Mouse (Mus musculus) cortical plate, adult 2 months (tissue): ENCODE measurements around the gene Enpp7. TPM values are rescaled to one million over a fixed set of nuclear protein-coding genes. Genes with fewer than 3 reads are reported as not detected.

Experiments
- H3K27ac ChIP-seq: fragments of 200-500 bp; 2 replicates; pipeline ENCODE4 v1.5.1; 2012; ENCODE audit warnings: low read length, control low read depth, inconsistent platforms; ENCODE audit not compliant: insufficient read depth
- H3K4me1 ChIP-seq: fragments of 200-500 bp; 2 replicates; pipeline ENCODE4 v1.6.1; 2011; ENCODE audit warnings: low read length; ENCODE audit not compliant: control insufficient read depth, insufficient read depth
- H3K4me3 ChIP-seq: fragments of 200-500 bp; 2 replicates; pipeline ENCODE4 v1.5.1; 2011; ENCODE audit warnings: mild to moderate bottlenecking, low read length, control low read depth; ENCODE audit not compliant: insufficient read depth
- CTCF ChIP-seq: fragments of 200-500 bp; IDR thresholded peaks from 2 replicates; pipeline ENCODE4 v1.5.1; 2011; ENCODE audit warnings: mild to moderate bottlenecking, control low read depth, low read length; ENCODE audit not compliant: insufficient read depth; ENCODE audit errors: extremely low read depth
- POLR2A ChIP-seq: fragments of 200-500 bp; IDR thresholded peaks from 2 replicates; pipeline ENCODE4 v1.6.1; 2011; ENCODE audit warnings: mild to moderate bottlenecking, low read length, control low read depth; ENCODE audit not compliant: insufficient read depth; ENCODE audit errors: extremely low read depth
- polyA plus RNA-seq: library from polyadenylated mRNA; depleted of rRNA; stranded (reverse); fragments of >200 nt; gene quantifications from 2 replicates; pipeline ENCODE4 v1.2.3, GENCODE M21; 2012; rRNA removed

Enpp7 gene
- not detected in 2 replicates for polyA plus RNA-seq

- Histone ChIP-seq H3K4me3 (no peak within 1 kb of the TSS), H3K4me1 (peaks cover 3% of the 10 kb centered on the region), H3K27ac (no peak within 1 kb of the TSS)
- TF ChIP-seq CTCF = no peak
- TF ChIP-seq POLR2A = no peak
Measured at GRCm38 (mm10) chr11:118987999-118988398, at the start of gene Enpp7. Gene Enpp7, plus strand, starts transcription at chr11:118988188.

GRCm38 (mm10) chr11:118939731-118940130, 48.3 kb upstream of the Enpp7 start:
- Histone ChIP-seq H3K4me3 (no peak overlapping the region), H3K27ac (no peak overlapping the region)
- TF ChIP-seq CTCF (no peak), POLR2A (no peak)

GRCm38 (mm10) chr11:118940539-118940938, 47.4 kb upstream of the Enpp7 start:
- no peak for TF ChIP-seq CTCF
- no peak for TF ChIP-seq POLR2A
- H3K4me3 ChIP-seq = no peak overlapping the region
- H3K4me1 ChIP-seq = peaks cover 2% of the 10 kb centered on the region; the same call in 1 of the 2 replicates
- no peak overlapping the region for H3K27ac ChIP-seq

More at GRCm38 (mm10) chr11:118939731-118940130, 48.3 kb upstream of the Enpp7 start:
- peaks cover 2% of the 10 kb centered on the region; the same call in 1 of the 2 replicates for H3K4me1 ChIP-seq

GRCm38 (mm10) chr11:118941268-118941667, 46.7 kb upstream of the Enpp7 start:
- no peak overlapping the region for H3K27ac ChIP-seq

GRCm38 (mm10) chr11:118945868-118946267, 42.1 kb upstream of the Enpp7 start:
- no peak overlapping the region for H3K27ac ChIP-seq
- H3K4me1 ChIP-seq = no peaks in the 10 kb centered on the region; the same call in 1 of the 2 replicates
- H3K4me3 ChIP-seq = no peak overlapping the region
- TF ChIP-seq CTCF (no peak), POLR2A (no peak)

More at GRCm38 (mm10) chr11:118941268-118941667, 46.7 kb upstream of the Enpp7 start:
- Histone ChIP-seq H3K4me3 (no peak overlapping the region), H3K4me1 (peaks cover 2% of the 10 kb centered on the region; the same call in 1 of the 2 replicates)
- TF ChIP-seq CTCF (no peak), POLR2A (no peak)

- no peak for TF ChIP-seq POLR2A
- no peak for TF ChIP-seq CTCF
- no peak overlapping the region for H3K27ac ChIP-seq
Measured at GRCm38 (mm10) chr11:118955016-118955415, 33.0 kb upstream of the Enpp7 start.

GRCm38 (mm10) chr11:118957070-118957471, 30.9 kb upstream of the Enpp7 start:
- no peak for TF ChIP-seq POLR2A
- no peak for TF ChIP-seq CTCF

More at GRCm38 (mm10) chr11:118955016-118955415, 33.0 kb upstream of the Enpp7 start:
- peaks cover under 1% of the 10 kb centered on the region; the same call in 1 of the 2 replicates for H3K4me1 ChIP-seq
- H3K4me3 ChIP-seq = no peak overlapping the region

GRCm38 (mm10) chr11:118960649-118961048, 27.3 kb upstream of the Enpp7 start:
- Histone ChIP-seq H3K4me3 (no peak overlapping the region), H3K4me1 (peaks cover 13% of the 10 kb centered on the region), H3K27ac (no peak overlapping the region)
- no peak for TF ChIP-seq CTCF
- no peak for TF ChIP-seq POLR2A

More at GRCm38 (mm10) chr11:118957070-118957471, 30.9 kb upstream of the Enpp7 start:
- H3K27ac ChIP-seq = no peak overlapping the region
- H3K4me3 ChIP-seq = no peak overlapping the region
- H3K4me1 ChIP-seq = peaks cover 7% of the 10 kb centered on the region

- TF ChIP-seq POLR2A = no peak
- no peak for TF ChIP-seq CTCF
- peaks cover 13% of the 10 kb centered on the region for H3K4me1 ChIP-seq
- no peak overlapping the region for H3K4me3 ChIP-seq
- H3K27ac ChIP-seq = no peak overlapping the region
Measured at GRCm38 (mm10) chr11:118962478-118962877, 25.5 kb upstream of the Enpp7 start.

GRCm38 (mm10) chr11:118963926-118964325, 24.1 kb upstream of the Enpp7 start:
- H3K4me1 ChIP-seq = peaks cover 13% of the 10 kb centered on the region
- no peak overlapping the region for H3K4me3 ChIP-seq
- TF ChIP-seq POLR2A (no peak), CTCF (no peak)
- no peak overlapping the region for H3K27ac ChIP-seq

- Histone ChIP-seq H3K4me3 (no peak overlapping the region), H3K27ac (no peak overlapping the region), H3K4me1 (peaks cover 12% of the 10 kb centered on the region)
- no peak for TF ChIP-seq CTCF
- no peak for TF ChIP-seq POLR2A
Measured at GRCm38 (mm10) chr11:118965078-118965477, 22.9 kb upstream of the Enpp7 start.
